8 mouse cellular contexts compared by ENCODE assay signal in genomic region chr13:18281084-18281483, GRCm38 (mm10).
DNase-seq lines count a peak whose midpoint lies in the region; ATAC-seq lines count a peak whose summit lies in the region.

No protein-coding gene starts in this region.

- no peaks in the 10 kb centered on the region for H3K9me3 ChIP-seq in neural tube, embryonic 13.5 days

- no peaks in the 10 kb centered on the region for H3K36me3 ChIP-seq in neural tube, embryonic 13.5 days

- H3K27me3 ChIP-seq in neural tube, embryonic 13.5 days: no peaks in the 10 kb centered on the region

- no peak overlapping the region for H3K4me3 ChIP-seq in neural tube, embryonic 13.5 days

- H3K4me2 ChIP-seq in neural tube, embryonic 13.5 days: no peak overlapping the region

- peaks cover 15% of the 10 kb centered on the region for H3K4me1 ChIP-seq in neural tube, embryonic 13.5 days (replicated peaks)

- peak overlapping the region; percentile 54 for H3K27ac ChIP-seq in neural tube, embryonic 13.5 days (replicated peaks)

- DNase-seq in embryo, embryonic 10.5 days (ENCODE audit: low spot score): peak; percentile 74
- DNase-seq in left cerebral cortex, adult 9 months (ENCODE audit: low spot score in 2 of 2): peak; percentile 3 to 44
- DNase-seq in kidney, postnatal 14 days: no peak
- DNase-seq in urinary bladder, postnatal 10 days (ENCODE audit: low spot score): no peak
- no peak for DNase-seq in adrenal gland, postnatal 10 days
- DNase-seq in kidney, postnatal 36 days: no peak

- WGBS in neural tube, embryonic 13.5 days: 19% methylated on average over 3 of the region's 3 CpGs

- H3K9ac ChIP-seq in neural tube, embryonic 13.5 days: no peak overlapping the region

- ATAC-seq in frontal cortex, adult (ENCODE audit: low TSS enrichment): peak; percentile 99
- ATAC-seq in neural tube, embryonic 13.5 days (ENCODE audit: low read depth): peak; percentile 93

Comparison
In these comparisons a context has a peak if more than half of its experiments do, and no peak if none do; other contexts are left out.
1. DNase-seq: peak in embryo, embryonic 10.5 days (single experiment) and left cerebral cortex, adult 9 months (2 of 2); none in kidney, postnatal 14 days (single experiment), urinary bladder, postnatal 10 days (single experiment), adrenal gland, postnatal 10 days (single experiment) and kidney, postnatal 36 days (0 of 2).